Mouse (Mus musculus): Measurements from ENCODE around the gene Ddx47. TPM values are rescaled to one million over a fixed set of nuclear protein-coding genes. Genes with fewer than 3 reads are reported as not detected.

Ddx47 gene
- total and polyA plus RNA-seq, 2 experiments, result 25.6 to 26.4 TPM

DNA sequence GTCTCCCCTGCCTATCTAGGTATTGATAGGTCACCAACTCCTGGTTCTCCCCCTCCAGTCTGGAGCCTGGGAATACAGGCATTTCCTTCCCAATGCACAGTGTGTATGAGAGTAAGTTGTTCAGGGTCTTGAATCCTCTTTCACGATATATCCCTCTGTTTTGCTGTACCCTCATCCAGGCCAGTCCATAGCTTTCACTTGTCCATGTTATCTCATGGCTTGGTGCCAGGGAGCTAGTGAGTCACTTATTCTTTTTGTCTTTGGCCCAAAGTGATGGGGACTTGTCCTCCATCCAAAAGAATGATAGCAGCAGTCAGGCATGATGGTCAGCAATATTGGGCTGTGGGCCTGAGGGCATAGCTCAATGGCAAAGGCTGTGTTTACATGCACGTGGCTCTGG lies 15.3 kb downstream of the Ddx47 start:
- Histone ChIP-seq H3K4me3 (ENCODE audit: insufficient read depth, low read depth, low read length) (no peak overlapping the region), H3K27me3 (ENCODE audit: control insufficient read depth, insufficient read depth, low read length) (no peaks in the 10 kb centered on the region), H3K79me2 (ENCODE audit: control insufficient read depth, insufficient read depth, low read length) (no peaks in the 10 kb centered on the region), H3K4me1 (ENCODE audit: control insufficient read depth, insufficient read depth, low read length) (no peaks in the 10 kb centered on the region), H3K9ac (ENCODE audit: low read depth, low read length) (no peak overlapping the region), H3K27ac (replicated peaks; ENCODE audit: insufficient read depth, low read depth, low read length) (no peak overlapping the region), H3K36me3 (ENCODE audit: control insufficient read depth, insufficient read depth, low read length) (peaks cover 17% of the 10 kb centered on the region)
- TF ChIP-seq POLR2A (IDR thresholded peaks at IDR 0.05; ENCODE audit: extremely low read depth, insufficient read depth, low read length) (no peak), CTCF (IDR thresholded peaks at IDR 0.05; ENCODE audit: low read depth, low read length) (no peak)
- 70% methylated on average over 2 of the region's 2 CpGs for WGBS
- DNase-seq (ENCODE audit: extremely low read depth, low read depth, low spot score), result no peak

DNA sequence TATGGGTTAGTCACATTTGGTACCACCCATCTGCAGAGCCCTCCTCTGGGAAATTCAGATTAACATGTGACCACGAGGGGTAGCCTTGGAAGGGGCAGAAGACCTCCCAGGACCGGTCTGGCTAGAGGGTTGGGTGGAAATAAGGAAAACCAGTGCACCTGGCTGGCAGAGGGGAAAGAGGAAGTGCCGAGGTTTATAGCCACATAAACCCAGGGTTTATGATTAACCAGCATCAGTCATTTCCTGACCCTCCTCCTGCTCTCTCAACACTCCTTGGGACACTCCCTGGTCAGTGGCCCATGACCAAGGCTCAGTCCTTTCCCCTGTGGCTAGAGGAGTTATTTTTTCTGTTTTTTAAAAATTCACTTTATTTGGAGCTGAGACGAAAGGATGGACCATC lies 17.8 kb downstream of the Ddx47 start:
- no peak overlapping the region for H3K27ac ChIP-seq (replicated peaks; ENCODE audit: insufficient read depth, low read depth, low read length)
- no peaks in the 10 kb centered on the region for H3K36me3 ChIP-seq (ENCODE audit: control insufficient read depth, insufficient read depth, low read length)
- 39% methylated on average over 4 of the region's 4 CpGs for WGBS
- TF ChIP-seq CTCF (IDR thresholded peaks at IDR 0.05; ENCODE audit: low read depth, low read length), result no peak
- TF ChIP-seq POLR2A (IDR thresholded peaks at IDR 0.05; ENCODE audit: extremely low read depth, insufficient read depth, low read length), result no peak
- no peaks in the 10 kb centered on the region for H3K27me3 ChIP-seq (ENCODE audit: control insufficient read depth, insufficient read depth, low read length)
- DNase-seq (ENCODE audit: extremely low read depth, low read depth, low spot score), result peak; percentile 57
- H3K4me1 ChIP-seq (ENCODE audit: control insufficient read depth, insufficient read depth, low read length), result no peaks in the 10 kb centered on the region
- H3K79me2 ChIP-seq (ENCODE audit: control insufficient read depth, insufficient read depth, low read length), result no peaks in the 10 kb centered on the region
- no peak overlapping the region for H3K4me3 ChIP-seq (ENCODE audit: insufficient read depth, low read depth, low read length)
- H3K9ac ChIP-seq (ENCODE audit: low read depth, low read length), result no peak overlapping the region

DNA sequence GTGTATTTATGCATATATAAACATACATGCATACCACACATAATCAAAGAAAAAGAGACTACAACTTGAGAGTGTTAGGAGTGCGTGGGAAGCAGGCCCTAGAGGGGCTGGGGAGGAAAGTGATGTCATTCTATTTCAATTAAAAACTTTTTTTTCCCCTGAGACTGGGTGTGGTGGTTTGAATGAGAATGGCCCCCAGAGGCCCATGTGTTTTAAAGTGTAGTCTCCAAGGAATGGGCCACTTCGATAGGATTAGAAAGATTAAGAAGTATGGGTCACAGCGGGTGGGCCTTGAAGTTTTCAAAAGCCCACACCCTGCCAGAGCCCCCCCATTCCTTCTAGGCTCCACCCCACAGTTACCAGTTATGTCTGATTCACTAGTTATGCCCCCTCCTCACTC lies 27.3 kb downstream of the Ddx47 start:
- no peaks in the 10 kb centered on the region for H3K27me3 ChIP-seq (ENCODE audit: control insufficient read depth, insufficient read depth, low read length)
- no peak overlapping the region for H3K27ac ChIP-seq (replicated peaks; ENCODE audit: insufficient read depth, low read depth, low read length)
- TF ChIP-seq POLR2A (IDR thresholded peaks at IDR 0.05; ENCODE audit: extremely low read depth, insufficient read depth, low read length) (no peak), CTCF (IDR thresholded peaks at IDR 0.05; ENCODE audit: low read depth, low read length) (no peak)
- no peaks in the 10 kb centered on the region for H3K36me3 ChIP-seq (ENCODE audit: control insufficient read depth, insufficient read depth, low read length)
- no peaks in the 10 kb centered on the region for H3K79me2 ChIP-seq (ENCODE audit: control insufficient read depth, insufficient read depth, low read length)
- 93% methylated on average over 3 of the region's 3 CpGs for WGBS
- DNase-seq (ENCODE audit: extremely low read depth, low read depth, low spot score), result no peak
- H3K9ac ChIP-seq (ENCODE audit: low read depth, low read length), result no peak overlapping the region
- H3K4me3 ChIP-seq (ENCODE audit: insufficient read depth, low read depth, low read length), result no peak overlapping the region
- H3K4me1 ChIP-seq (ENCODE audit: control insufficient read depth, insufficient read depth, low read length), result no peaks in the 10 kb centered on the region

DNA sequence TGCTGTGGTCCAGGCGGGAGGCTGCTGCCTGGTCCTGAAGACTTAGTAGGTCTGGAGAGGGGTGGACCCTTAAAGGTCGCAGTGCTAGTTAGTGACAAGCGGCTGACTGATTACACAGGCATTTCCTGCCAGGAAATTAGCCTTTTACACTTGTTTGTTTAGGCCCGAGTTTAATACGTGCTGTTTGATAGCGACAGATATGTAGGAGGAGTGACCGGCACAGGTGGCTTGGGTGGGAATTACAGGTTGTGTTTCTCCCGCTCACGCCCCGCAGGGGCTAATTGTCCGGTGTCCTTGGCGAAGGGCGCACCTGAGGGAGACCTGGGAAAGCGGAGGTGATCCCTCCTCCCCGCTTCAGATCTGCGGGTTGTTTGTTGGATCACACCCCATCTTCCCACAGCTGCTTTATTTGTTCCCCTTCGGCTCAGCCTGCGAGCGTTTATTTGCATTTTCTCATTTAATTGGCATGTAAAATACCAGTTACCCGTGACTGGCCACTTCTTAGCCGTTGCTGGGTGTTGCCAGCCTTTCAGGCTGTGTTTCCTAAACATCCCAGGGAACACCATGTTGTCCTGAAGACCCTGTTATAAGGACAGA lies 29.0 kb downstream of the Ddx47 start:
- Histone ChIP-seq H3K79me2 (ENCODE audit: control insufficient read depth, insufficient read depth, low read length) (no peaks in the 10 kb centered on the region), H3K9ac (ENCODE audit: low read depth, low read length) (no peak overlapping the region), H3K27ac (replicated peaks; ENCODE audit: insufficient read depth, low read depth, low read length) (no peak overlapping the region), H3K4me1 (ENCODE audit: control insufficient read depth, insufficient read depth, low read length) (no peaks in the 10 kb centered on the region), H3K36me3 (ENCODE audit: control insufficient read depth, insufficient read depth, low read length) (no peaks in the 10 kb centered on the region), H3K27me3 (ENCODE audit: control insufficient read depth, insufficient read depth, low read length) (no peaks in the 10 kb centered on the region), H3K4me3 (ENCODE audit: insufficient read depth, low read depth, low read length) (no peak overlapping the region)
- no peak for DNase-seq (ENCODE audit: extremely low read depth, low read depth, low spot score)
- 4% methylated on average over 21 of the region's 21 CpGs for WGBS
- TF ChIP-seq CTCF (IDR thresholded peaks at IDR 0.05; ENCODE audit: low read depth, low read length), result no peak
- no peak for TF ChIP-seq POLR2A (IDR thresholded peaks at IDR 0.05; ENCODE audit: extremely low read depth, insufficient read depth, low read length)

DNA sequence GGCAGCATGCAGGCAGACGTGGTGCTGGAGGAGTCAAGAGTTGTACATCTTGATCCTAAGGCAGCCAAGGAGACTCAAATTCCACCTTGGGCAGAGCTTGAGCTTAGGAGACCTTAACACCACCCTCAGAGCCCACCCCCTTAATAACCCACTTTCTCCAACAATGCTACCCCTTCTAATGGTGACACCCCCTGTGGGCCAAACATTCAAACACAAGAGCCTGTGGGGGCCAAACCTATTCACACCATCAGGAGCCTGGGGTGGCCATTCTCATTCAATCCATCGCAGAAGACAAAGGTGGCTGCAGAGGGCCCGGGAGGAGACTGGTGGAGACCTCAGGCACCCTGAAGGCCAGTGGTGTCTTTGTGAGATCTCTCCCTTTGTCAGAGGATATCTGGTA lies 30.5 kb downstream of the Ddx47 start:
- Histone ChIP-seq H3K36me3 (ENCODE audit: control insufficient read depth, insufficient read depth, low read length) (no peaks in the 10 kb centered on the region), H3K9ac (ENCODE audit: low read depth, low read length) (no peak overlapping the region), H3K27ac (replicated peaks; ENCODE audit: insufficient read depth, low read depth, low read length) (no peak overlapping the region), H3K79me2 (ENCODE audit: control insufficient read depth, insufficient read depth, low read length) (no peaks in the 10 kb centered on the region), H3K4me1 (ENCODE audit: control insufficient read depth, insufficient read depth, low read length) (no peaks in the 10 kb centered on the region), H3K4me3 (ENCODE audit: insufficient read depth, low read depth, low read length) (no peak overlapping the region), H3K27me3 (ENCODE audit: control insufficient read depth, insufficient read depth, low read length) (no peaks in the 10 kb centered on the region)
- WGBS, result 82% methylated on average over 3 of the region's 3 CpGs
- no peak for TF ChIP-seq CTCF (IDR thresholded peaks at IDR 0.05; ENCODE audit: low read depth, low read length)
- no peak for TF ChIP-seq POLR2A (IDR thresholded peaks at IDR 0.05; ENCODE audit: extremely low read depth, insufficient read depth, low read length)
- no peak for DNase-seq (ENCODE audit: extremely low read depth, low read depth, low spot score)

DNA sequence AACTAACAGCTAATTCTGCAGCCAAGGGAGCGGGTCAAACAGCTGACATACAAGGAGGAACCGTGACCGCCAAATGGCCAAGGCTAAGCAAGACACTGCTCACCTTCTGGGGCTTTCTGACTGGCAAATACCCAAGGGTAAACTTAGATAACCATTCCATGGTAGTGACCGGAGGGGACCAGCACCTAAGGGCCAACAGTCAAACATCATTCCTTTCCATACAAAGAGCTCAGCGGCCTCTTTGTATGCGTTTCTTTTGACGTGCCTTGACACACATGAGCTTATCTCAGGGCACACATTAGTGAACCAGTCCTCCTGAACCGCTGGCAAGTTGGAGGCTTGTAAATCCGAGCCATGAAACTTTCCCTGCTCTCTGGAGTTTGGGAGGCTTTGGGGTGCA lies 35.9 kb downstream of the Ddx47 start:
- no peak for DNase-seq (ENCODE audit: extremely low read depth, low read depth, low spot score)
- WGBS, result 48% methylated on average over 9 of the region's 9 CpGs
- Histone ChIP-seq H3K27me3 (ENCODE audit: control insufficient read depth, insufficient read depth, low read length) (no peaks in the 10 kb centered on the region), H3K27ac (replicated peaks; ENCODE audit: insufficient read depth, low read depth, low read length) (no peak overlapping the region), H3K36me3 (ENCODE audit: control insufficient read depth, insufficient read depth, low read length) (no peaks in the 10 kb centered on the region), H3K79me2 (ENCODE audit: control insufficient read depth, insufficient read depth, low read length) (no peaks in the 10 kb centered on the region), H3K4me1 (ENCODE audit: control insufficient read depth, insufficient read depth, low read length) (no peaks in the 10 kb centered on the region), H3K9ac (ENCODE audit: low read depth, low read length) (no peak overlapping the region), H3K4me3 (ENCODE audit: insufficient read depth, low read depth, low read length) (no peak overlapping the region)
- TF ChIP-seq CTCF (IDR thresholded peaks at IDR 0.05; ENCODE audit: low read depth, low read length) (no peak), POLR2A (IDR thresholded peaks at IDR 0.05; ENCODE audit: extremely low read depth, insufficient read depth, low read length) (no peak)
